ENCODE assay signal across 15 mouse cellular contexts in the genomic region with DNA sequence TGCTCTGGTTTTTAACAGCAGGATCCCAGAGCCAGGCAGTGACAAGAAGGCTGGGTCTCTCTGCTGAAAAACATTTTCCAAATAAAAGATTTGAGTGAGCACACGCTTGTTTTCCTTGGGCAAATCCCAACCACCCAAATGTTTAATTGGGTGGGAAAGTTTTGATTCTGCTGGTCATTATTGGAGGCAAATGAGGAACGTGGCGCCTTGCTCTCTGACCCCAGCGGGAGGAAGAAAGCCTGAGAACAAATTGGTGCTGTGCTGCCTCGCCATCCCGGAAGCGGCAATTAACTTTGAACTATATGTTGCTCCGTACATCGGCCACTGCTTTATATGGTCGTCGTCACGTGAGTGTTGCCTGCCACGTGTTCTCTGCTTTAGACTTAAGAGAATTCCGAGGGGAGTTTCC.
DNase-seq lines count a peak whose midpoint lies in the region; ATAC-seq lines count a peak whose summit lies in the region.
"Had no signal": no experiment of that assay in that cellular context is flagged by ENCODE, and none has a peak within 500 bp of the region (broad histone marks: within the 10 kb centered on the region; RNA-seq: fewer than 3 reads in every experiment).

No protein-coding gene starts in this region.

- H3K4me1 ChIP-seq in heart, embryonic 10.5 days: 0 out of 2 replicates have a peak, but pooled peaks cover 5% of the 10 kb centered on the region
- H3K4me1 ChIP-seq: megakaryocyte, embryonic 14.5 days had no signal

- intact Hi-C loops in heart, postnatal 36 days (cut with DNase I): no loop called here

- no peak for ATAC-seq in erythroid progenitor cell, adult 5-6 weeks (replicated peaks; ENCODE audit: low FRiP score, poor library complexity, severe bottlenecking)

- 82% methylated on average over 14 of the region's 14 CpGs for WGBS in heart, embryonic 10.5 days

- no peak overlapping the region for H3K4me3 ChIP-seq in heart, embryonic 10.5 days
- H3K4me3 ChIP-seq: forebrain, embryonic 12.5 days; left cerebral cortex, adult 2 months; megakaryocyte, embryonic 14.5 days had no signal

- H3K27ac ChIP-seq in heart, embryonic 10.5 days: no peak overlapping the region
- H3K27ac ChIP-seq: forebrain, embryonic 12.5 days; left cerebral cortex, adult 2 months; liver, embryonic 14.5 days had no signal

- H3K36me3 ChIP-seq in heart, embryonic 10.5 days: no peaks in the 10 kb centered on the region
- H3K36me3 ChIP-seq: forebrain, embryonic 12.5 days had no signal

- no peaks in the 10 kb centered on the region for H3K27me3 ChIP-seq in heart, embryonic 10.5 days (ENCODE audit: insufficient read depth, poor library complexity, severe bottlenecking)
- H3K27me3 ChIP-seq: forebrain, embryonic 12.5 days; megakaryocyte, embryonic 14.5 days had no signal

- peak; percentile 70 to 82 for DNase-seq in heart, adult 18-20 months
- no peak for DNase-seq in heart, embryonic 10.5 days (ENCODE audit: low spot score)
- DNase-seq in lung, postnatal 25 days (ENCODE audit: low spot score): peak; percentile 29
- no peak for DNase-seq in lung, adult 18-20 months
- peak; percentile 31 to 43 for DNase-seq in heart, postnatal 36 days
- peak; percentile 31 for DNase-seq in retina, postnatal 1 day
- DNase-seq in cerebellum, postnatal 36 days: no peak
- DNase-seq: adrenal gland, adult 8-10 months; B cell, adult 2 months; cerebellum, adult 9-11 months had no signal

- H3K9me3 ChIP-seq in heart, embryonic 10.5 days: no peaks in the 10 kb centered on the region
- H3K9me3 ChIP-seq: forebrain, embryonic 12.5 days; megakaryocyte, embryonic 14.5 days had no signal

Comparison
In these comparisons a context has a peak if more than half of its experiments do, and no peak if none do; other contexts are left out.
1. DNase-seq: peak in heart, adult 18-20 months (2 of 2), lung, postnatal 25 days (single experiment), heart, postnatal 36 days (2 of 2) and retina, postnatal 1 day (single experiment); none in heart, embryonic 10.5 days (single experiment), lung, adult 18-20 months (0 of 2) and cerebellum, postnatal 36 days (0 of 2).